Mouse (Mus musculus): ENCODE results near the gene 1700025C18Rik.

DNA sequence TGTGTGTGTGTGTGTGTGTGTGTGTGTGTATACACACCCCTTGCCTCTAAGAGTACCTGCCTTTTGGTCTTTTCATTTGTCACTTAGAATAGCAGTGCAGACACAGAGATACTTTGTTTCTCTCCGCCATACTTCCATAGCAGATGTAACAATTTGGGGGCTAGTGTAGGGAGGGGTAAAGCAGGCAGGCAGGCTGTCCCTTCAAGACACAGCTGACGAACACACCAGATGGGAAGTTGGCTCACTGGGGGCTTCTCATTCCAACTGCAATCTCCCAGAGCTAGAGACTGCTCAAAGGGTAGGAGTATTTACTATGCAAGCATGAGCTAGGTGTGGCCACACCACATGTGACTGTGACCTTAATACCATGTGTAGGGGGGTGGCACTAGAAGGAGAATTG, 21.7 kb downstream of the 1700025C18Rik start:
- TF ChIP-seq CTCF (IDR thresholded peaks at IDR 0.05; ENCODE audit: low read depth, low read length) (no peak), POLR2A (IDR thresholded peaks at IDR 0.05; ENCODE audit: extremely low read depth, insufficient read depth, low read length) (no peak)

All from liver, adult 2 months (tissue).